Mouse (Mus musculus) heart, embryonic 16.5 days (tissue): Measurements from ENCODE around the gene Larp4b. TPM values are rescaled to one million over a fixed set of nuclear protein-coding genes. Genes with fewer than 3 reads are reported as not detected.

Experiments
- ATAC-seq: fragments of 200-750 bp; cut with Nextera tagmentation; replicated peaks from 2 replicates; pipeline ENCODE4 v1.8.0; 2017; ENCODE audit warnings: moderate number of reproducible peaks; ENCODE audit not compliant: insufficient read depth, low FRiP score; ENCODE audit errors: extremely low read depth
- H3K27ac ChIP-seq: fragments of 300-500 bp; sonication (generic); 2 replicates; pipeline ENCODE4 v1.5.1; 2014; ENCODE audit warnings: mild to moderate bottlenecking, low read length, control low read depth, moderate library complexity
- H3K27me3 ChIP-seq: fragments of 300-500 bp; sonication (generic); 2 replicates; pipeline ENCODE4 v1.6.1; 2014; ENCODE audit warnings: low read length, mixed read lengths; ENCODE audit not compliant: control insufficient read depth, insufficient read depth
- H3K36me3 ChIP-seq: fragments of 300-500 bp; sonication (generic); 2 replicates; pipeline ENCODE4 v1.6.1; 2014; ENCODE audit not compliant: control insufficient read depth, insufficient read depth
- H3K4me1 ChIP-seq: fragments of 300-500 bp; sonication (generic); 2 replicates; pipeline ENCODE4 v1.6.1; 2014; ENCODE audit warnings: low read length, mixed read lengths; ENCODE audit not compliant: control insufficient read depth, insufficient read depth
- H3K4me2 ChIP-seq: fragments of 300-500 bp; sonication (generic); 2 replicates; pipeline ENCODE4 v1.6.1; 2014; ENCODE audit warnings: low read depth, mild to moderate bottlenecking, control low read depth, low read length
- H3K4me3 ChIP-seq: fragments of 300-500 bp; sonication (generic); 2 replicates; pipeline ENCODE4 v1.5.1; 2014; ENCODE audit warnings: mild to moderate bottlenecking, control low read depth, low read length
- H3K9ac ChIP-seq: fragments of 300-500 bp; sonication (generic); 2 replicates; pipeline ENCODE4 v1.6.1; 2014; ENCODE audit warnings: low read length, control low read depth
- H3K9me3 ChIP-seq: fragments of 300-500 bp; sonication (generic); replicated peaks from 2 replicates; pipeline ENCODE4 v1.6.1; 2016; ENCODE audit warnings: low read length; ENCODE audit not compliant: control insufficient read depth
- WGBS: fragments of 180-500 bp; shearing (Covaris S2); extraction: QIAGEN DNeasy Blood & Tissue Kit; methylation state at CpG from one replicate; pipeline ENCODE4 v1.1.7; 2014; 5-methylcytosine and 5-hydroxymethylcytosine counted together
- polyA plus RNA-seq: library from polyadenylated mRNA; unstranded; fragments of >200 nt; fragmentation: Nextera tagmentation; extraction: Ambion mirVana; gene quantifications from 2 replicates; pipeline ENCODE4 v1.2.1, GENCODE M21; 2015

Larp4b gene
- polyA plus RNA-seq, 1 experiment from 2014 or later = 27.0 TPM

DNA sequence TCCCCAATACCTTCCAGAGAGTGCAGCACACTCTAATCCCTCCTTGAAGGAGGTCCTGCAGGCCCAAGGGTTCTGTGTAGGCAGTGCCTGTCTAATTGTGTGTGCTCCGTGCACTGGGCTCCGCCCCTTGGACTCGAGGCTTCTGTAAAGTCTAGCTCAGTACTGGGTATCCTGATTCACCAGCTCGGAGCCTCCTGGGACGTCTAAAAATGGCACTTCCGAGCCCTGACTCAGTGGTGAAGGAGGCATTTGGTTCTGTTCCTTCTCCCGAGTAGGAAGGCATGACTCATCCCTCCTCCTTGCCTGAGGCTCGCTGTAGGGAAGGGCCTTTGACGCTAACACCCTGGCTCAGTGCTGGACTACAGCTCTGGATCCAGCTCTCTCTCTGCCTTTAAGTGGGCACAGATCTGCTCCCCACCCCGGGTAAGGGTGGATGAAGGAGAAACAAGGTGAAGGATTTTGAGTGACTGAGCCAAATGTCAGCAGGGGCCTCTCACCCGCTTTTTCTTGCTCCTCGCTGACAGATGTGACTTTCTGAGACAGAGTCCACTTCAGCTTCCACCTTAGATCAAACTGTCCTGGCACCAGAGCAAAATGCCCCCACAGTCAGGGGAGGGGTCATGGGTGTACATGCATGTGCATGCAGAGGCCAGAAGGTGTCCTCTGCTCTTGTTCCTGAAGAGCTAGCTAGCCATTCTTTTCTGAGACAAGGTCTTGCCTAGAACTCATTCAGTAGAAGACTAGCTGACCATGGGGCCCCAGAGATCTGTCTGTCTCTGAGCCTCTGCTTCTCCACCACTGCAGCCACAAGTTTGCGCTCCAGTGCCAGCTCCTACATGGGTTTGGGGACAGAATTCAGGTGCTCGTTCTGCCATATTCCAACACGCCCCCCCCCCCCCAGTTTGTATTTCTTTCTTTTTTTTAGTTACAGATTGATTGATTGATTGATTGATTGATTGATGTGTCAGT lies 97.8 kb downstream of the Larp4b start:
- 36% methylated on average over 15 of the region's 15 CpGs for WGBS
- H3K27ac ChIP-seq = no peak overlapping the region; the same call in 1 of the 2 replicates

DNA sequence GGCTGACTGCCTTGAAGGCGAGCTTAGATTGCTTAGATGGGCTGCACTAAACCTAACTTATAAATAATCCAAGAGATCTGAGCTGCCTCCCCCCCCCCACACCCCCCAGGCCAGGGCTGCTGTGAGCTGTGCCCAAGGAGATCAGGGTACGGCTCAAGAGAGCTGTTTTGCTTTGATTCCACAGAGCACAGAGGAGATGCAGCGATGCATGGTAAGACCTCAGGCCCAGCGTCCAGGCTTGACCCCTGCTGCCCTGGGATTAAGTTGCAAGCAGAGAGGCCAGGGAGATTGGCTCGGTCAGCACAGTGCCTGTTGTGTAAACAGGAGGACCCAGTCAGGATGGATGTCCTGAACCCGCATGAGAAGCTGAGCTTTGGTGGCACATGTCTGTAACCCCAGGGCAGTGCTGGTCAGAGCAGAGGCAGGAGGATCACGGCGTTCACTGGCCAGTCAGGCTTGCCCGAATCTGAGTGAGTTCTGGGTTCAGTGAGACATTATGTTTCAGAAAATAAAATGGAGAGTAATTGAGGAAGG lies 99.2 kb downstream of the Larp4b start:
- no peak for ATAC-seq
- Histone ChIP-seq H3K4me1 (peaks cover 9% of the 10 kb centered on the region), H3K4me2 (no peak overlapping the region), H3K27me3 (no peaks in the 10 kb centered on the region), H3K27ac (no peak overlapping the region), H3K4me3 (no peak overlapping the region), H3K36me3 (no peaks in the 10 kb centered on the region), H3K9ac (no peak overlapping the region), H3K9me3 (no peaks in the 10 kb centered on the region)
- WGBS = 61% methylated on average over 9 of the region's 9 CpGs

More for the DNA sequence above, 97.8 kb downstream of the Larp4b start:
- Histone ChIP-seq H3K4me2 (peak overlapping the region; percentile 55), H3K9ac (peak overlapping the region; percentile 54), H3K27me3 (no peaks in the 10 kb centered on the region), H3K9me3 (0 out of 2 replicates have a peak, but pooled peaks cover 3% of the 10 kb centered on the region), H3K4me1 (peaks cover 9% of the 10 kb centered on the region), H3K36me3 (no peaks in the 10 kb centered on the region), H3K4me3 (peak overlapping the region; percentile 28)
- ATAC-seq = peak; percentile 33

DNA sequence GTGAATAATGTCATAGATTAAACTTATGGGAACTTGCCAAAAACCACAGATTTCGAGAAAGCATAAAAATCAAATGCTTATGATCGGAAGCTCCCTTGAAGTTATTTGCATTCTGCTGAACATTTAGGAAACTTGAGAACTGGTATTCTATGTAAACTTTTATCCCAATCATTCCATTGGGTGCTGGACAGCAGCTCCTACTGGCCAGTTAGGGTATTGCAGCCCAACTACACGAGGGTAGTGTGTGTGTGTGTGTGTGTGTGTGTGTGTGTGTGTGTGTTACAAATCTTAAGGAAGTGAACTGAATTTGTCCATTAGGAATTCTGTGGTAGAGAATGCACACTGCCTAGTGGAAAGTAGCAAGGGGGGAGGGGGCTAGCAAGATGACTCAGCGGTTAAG lies 101.0 kb downstream of the Larp4b start:
- H3K9ac ChIP-seq = no peak overlapping the region
- no peaks in the 10 kb centered on the region for H3K36me3 ChIP-seq
- H3K4me3 ChIP-seq = no peak overlapping the region
- H3K4me1 ChIP-seq = peaks cover 9% of the 10 kb centered on the region
- H3K27me3 ChIP-seq = no peaks in the 10 kb centered on the region
- H3K9me3 ChIP-seq = no peaks in the 10 kb centered on the region
- WGBS = 80% methylated on average over 4 of the region's 4 CpGs
- no peak for ATAC-seq
- H3K27ac ChIP-seq = no peak overlapping the region
- H3K4me2 ChIP-seq = no peak overlapping the region

DNA sequence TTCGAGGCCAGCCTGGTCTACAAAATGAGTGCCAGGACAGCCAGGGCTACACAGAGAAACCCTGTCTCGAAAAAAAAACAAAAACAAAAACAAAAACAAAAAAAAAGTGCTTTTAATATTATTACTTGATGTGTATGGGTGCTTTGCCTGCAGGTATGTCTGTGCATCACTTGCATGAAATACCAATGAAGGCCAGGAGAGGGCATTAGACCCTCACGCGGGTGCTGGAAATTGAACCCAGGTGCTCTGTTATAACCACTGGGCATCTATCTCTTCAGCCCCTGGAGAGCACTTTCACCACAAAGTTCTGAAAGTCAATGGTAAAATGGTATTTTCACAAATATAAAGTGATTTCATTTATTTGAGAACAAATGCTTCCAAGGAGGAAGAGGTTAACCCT lies 101.9 kb downstream of the Larp4b start:
- H3K4me3 ChIP-seq = no peak overlapping the region
- H3K27ac ChIP-seq = no peak overlapping the region

DNA sequence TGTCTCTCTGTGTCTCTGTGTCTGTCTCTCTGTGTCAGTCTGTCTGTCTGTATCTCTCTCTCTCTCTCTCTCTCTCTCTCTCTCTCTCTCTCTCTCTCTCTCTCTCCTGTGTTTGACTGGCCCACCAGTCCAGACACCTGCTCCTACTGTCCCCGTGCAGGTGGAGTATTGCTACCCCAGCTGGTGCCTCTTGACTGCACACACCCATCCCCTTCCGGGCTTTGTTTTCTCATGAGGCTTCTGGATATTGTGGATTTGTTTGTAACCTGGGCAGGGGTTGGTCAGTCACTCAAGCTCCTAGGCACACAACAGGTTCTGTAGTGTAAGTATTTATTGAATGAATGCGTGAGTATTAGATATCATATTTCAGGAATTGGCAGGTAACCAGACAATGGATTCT lies 104.4 kb downstream of the Larp4b start:
- no peaks in the 10 kb centered on the region for H3K9me3 ChIP-seq
- no peaks in the 10 kb centered on the region for H3K27me3 ChIP-seq
- no peak overlapping the region for H3K27ac ChIP-seq
- ATAC-seq = no peak
- no peak overlapping the region for H3K4me3 ChIP-seq
- H3K36me3 ChIP-seq = no peaks in the 10 kb centered on the region
- H3K9ac ChIP-seq = no peak overlapping the region
- no peak overlapping the region for H3K4me2 ChIP-seq
- no peaks in the 10 kb centered on the region for H3K4me1 ChIP-seq
- 72% methylated on average over 3 of the region's 3 CpGs for WGBS

More for the DNA sequence above, 101.9 kb downstream of the Larp4b start:
- no peak for ATAC-seq
- no peak overlapping the region for H3K4me2 ChIP-seq
- H3K36me3 ChIP-seq = no peaks in the 10 kb centered on the region
- H3K9me3 ChIP-seq = no peaks in the 10 kb centered on the region
- 52% methylated on average over 4 of the region's 4 CpGs for WGBS
- peaks cover 9% of the 10 kb centered on the region for H3K4me1 ChIP-seq
- H3K9ac ChIP-seq = no peak overlapping the region
- no peaks in the 10 kb centered on the region for H3K27me3 ChIP-seq

DNA sequence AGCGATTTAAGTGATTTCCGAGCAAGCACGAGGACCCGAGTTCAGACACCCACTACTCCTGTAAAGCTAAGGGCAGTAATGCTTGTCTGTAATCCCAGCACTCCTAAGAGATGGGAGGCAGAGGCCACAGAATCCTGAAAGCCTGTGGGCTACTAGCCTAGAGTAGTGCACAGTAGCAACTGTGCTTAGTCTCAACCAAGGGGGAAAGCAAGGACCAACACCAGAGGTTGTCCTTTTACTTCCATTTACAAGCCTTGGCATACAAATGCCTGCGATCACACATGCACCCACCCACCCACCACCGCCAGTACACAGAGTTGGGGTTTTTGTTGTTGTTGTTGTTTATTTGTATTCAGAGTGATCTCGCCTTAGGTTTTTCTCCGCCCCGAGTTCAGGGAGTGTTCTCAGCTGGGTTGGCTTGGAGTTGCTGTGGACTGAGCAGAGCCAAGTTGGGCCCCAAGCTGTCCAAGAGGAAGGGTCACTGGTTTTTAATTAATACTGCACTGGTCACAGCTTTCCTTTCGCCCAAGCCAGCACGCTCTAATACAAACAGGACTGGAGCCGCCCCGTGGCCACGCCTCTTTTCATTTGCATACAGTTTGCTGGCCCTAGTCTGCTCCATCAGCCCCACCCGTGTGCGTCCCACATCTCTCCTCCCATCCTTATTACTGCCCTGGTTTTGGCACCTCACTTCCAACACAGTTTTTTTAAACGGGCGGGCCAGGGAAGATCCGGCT lies 105.2 kb downstream of the Larp4b start:
- peak; percentile 52; the same call in 1 of the 2 replicates for ATAC-seq
- no peak overlapping the region for H3K9ac ChIP-seq
- WGBS = 34% methylated on average over 19 of the region's 19 CpGs

DNA sequence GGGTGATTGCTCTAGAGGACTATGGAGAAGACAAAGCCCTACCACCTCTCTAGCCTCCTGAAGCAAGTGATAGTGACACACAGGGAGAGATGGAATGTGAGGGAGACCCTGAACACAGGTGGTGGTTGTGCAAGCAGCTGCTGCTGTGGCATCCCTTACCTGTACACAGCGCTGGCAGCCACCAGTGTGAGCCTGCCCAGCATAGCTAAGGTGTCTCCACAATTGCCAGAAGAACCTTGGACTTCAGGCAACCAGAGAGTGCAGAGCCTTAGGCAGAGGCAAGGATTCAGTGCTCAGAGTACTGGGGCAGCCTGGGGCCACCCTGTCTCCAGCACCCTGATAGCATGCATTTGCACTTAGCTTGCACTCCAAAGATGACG lies 105.8 kb downstream of the Larp4b start:
- H3K27me3 ChIP-seq = no peaks in the 10 kb centered on the region
- H3K27ac ChIP-seq = no peak overlapping the region
- H3K4me2 ChIP-seq = peak overlapping the region; percentile 61
- peak overlapping the region; percentile 38 for H3K4me3 ChIP-seq
- H3K9ac ChIP-seq = no peak overlapping the region
- H3K4me1 ChIP-seq = no peaks in the 10 kb centered on the region
- no peaks in the 10 kb centered on the region for H3K36me3 ChIP-seq
- no peak for ATAC-seq
- no peaks in the 10 kb centered on the region for H3K9me3 ChIP-seq
- 28% methylated on average over 2 of the region's 2 CpGs for WGBS

More for the DNA sequence above, 105.2 kb downstream of the Larp4b start:
- H3K9me3 ChIP-seq = no peaks in the 10 kb centered on the region
- H3K27ac ChIP-seq = no peak overlapping the region
- H3K36me3 ChIP-seq = no peaks in the 10 kb centered on the region
- H3K27me3 ChIP-seq = no peaks in the 10 kb centered on the region
- H3K4me2 ChIP-seq = peak overlapping the region; percentile 61
- no peaks in the 10 kb centered on the region for H3K4me1 ChIP-seq
- peak overlapping the region; percentile 38 for H3K4me3 ChIP-seq

DNA sequence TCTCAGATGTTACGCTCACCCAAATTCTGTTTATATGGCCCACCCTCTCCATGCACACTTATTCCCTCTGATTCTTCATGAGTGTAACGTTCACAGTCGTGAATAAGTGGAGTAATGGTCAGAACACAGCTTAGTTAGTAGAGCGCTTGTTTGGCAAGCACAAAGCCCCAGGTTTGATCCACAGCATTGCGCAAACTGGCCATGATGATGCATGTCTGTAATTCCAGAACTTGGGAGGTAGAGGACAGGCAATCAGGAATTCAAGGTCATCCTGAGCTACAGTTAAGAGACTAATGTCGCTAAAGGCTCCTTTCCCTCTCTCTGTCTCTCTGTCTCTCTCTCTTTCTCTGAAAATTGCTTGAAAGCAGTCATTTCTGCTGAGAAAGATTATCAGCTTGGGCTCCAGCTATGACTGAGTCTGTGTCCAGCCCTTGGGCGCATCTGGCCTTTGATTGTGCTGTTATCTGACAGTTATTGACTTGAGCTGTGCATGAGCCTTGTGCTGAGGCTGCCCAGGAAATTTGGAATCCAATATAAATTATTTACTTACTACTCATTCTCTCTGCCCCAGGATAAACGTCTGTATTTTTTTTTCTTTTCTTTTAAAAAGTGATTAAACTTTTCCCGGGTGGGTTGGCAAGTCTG lies 129.2 kb downstream of the Larp4b start:
- no peak overlapping the region for H3K27ac ChIP-seq
- H3K4me3 ChIP-seq = no peak overlapping the region; the same call in 1 of the 2 replicates
- peak overlapping the region; percentile 47 for H3K4me2 ChIP-seq
- ATAC-seq = no peak
- no peaks in the 10 kb centered on the region; the same call in 1 of the 2 replicates for H3K4me1 ChIP-seq
- H3K9me3 ChIP-seq = peaks cover 3% of the 10 kb centered on the region; the same call in 1 of the 2 replicates
- no peaks in the 10 kb centered on the region for H3K36me3 ChIP-seq
- no peaks in the 10 kb centered on the region for H3K27me3 ChIP-seq
- H3K9ac ChIP-seq = peak overlapping the region; percentile 29; the same call in 1 of the 2 replicates
- WGBS = 74% methylated on average over 9 of the region's 9 CpGs
